Mouse (Mus musculus): ENCODE data around the gene Rbm12. TPM values are rescaled to one million over a fixed set of nuclear protein-coding genes. Genes with fewer than 3 reads are reported as not detected.

Gene Rbm12
- polyA plus RNA-seq, 1 experiment from 2014 or later: 37.6 TPM

- no peaks in the 10 kb centered on the region for H3K9me3 ChIP-seq (ENCODE audit: control insufficient read depth, low read length)
- no peaks in the 10 kb centered on the region for H3K27me3 ChIP-seq (replicated peaks; ENCODE audit: control insufficient read depth, insufficient read depth, low read length)
- no peaks in the 10 kb centered on the region for H3K36me3 ChIP-seq (ENCODE audit: control insufficient read depth, insufficient read depth)
- 88% methylated on average over 7 of the region's 7 CpGs for WGBS
- H3K4me3 ChIP-seq (replicated peaks; ENCODE audit: low read length): no peak overlapping the region
- ATAC-seq: no peak
- H3K9ac ChIP-seq (replicated peaks; ENCODE audit: low read depth, low read length): no peak overlapping the region
- no peak overlapping the region for H3K4me2 ChIP-seq (ENCODE audit: low read length)
- peaks cover 12% of the 10 kb centered on the region for H3K4me1 ChIP-seq (replicated peaks; ENCODE audit: control insufficient read depth, insufficient read depth, low read length)
- no peak overlapping the region for H3K27ac ChIP-seq (ENCODE audit: low read length)
Observed at GRCm38 (mm10) chr2:156087391-156088110, 24.2 kb downstream of the Rbm12 start.

GRCm38 (mm10) chr2:156084541-156084940 lies 27.2 kb downstream of the Rbm12 start:
- H3K27me3 ChIP-seq (replicated peaks; ENCODE audit: control insufficient read depth, insufficient read depth, low read length): no peaks in the 10 kb centered on the region
- H3K36me3 ChIP-seq (ENCODE audit: control insufficient read depth, insufficient read depth): no peaks in the 10 kb centered on the region
- no peak for ATAC-seq
- no peak overlapping the region for H3K27ac ChIP-seq (ENCODE audit: low read length)
- no peak overlapping the region for H3K9ac ChIP-seq (replicated peaks; ENCODE audit: low read depth, low read length)
- H3K4me3 ChIP-seq (replicated peaks; ENCODE audit: low read length): no peak overlapping the region
- no peaks in the 10 kb centered on the region for H3K9me3 ChIP-seq (ENCODE audit: control insufficient read depth, low read length)
- WGBS: 94% methylated on average over 3 of the region's 3 CpGs
- H3K4me2 ChIP-seq (ENCODE audit: low read length): no peak overlapping the region
- H3K4me1 ChIP-seq (replicated peaks; ENCODE audit: control insufficient read depth, insufficient read depth, low read length): no peaks in the 10 kb centered on the region

GRCm38 (mm10) chr2:156080391-156080790 lies 31.4 kb downstream of the Rbm12 start:
- H3K4me1 ChIP-seq (replicated peaks; ENCODE audit: control insufficient read depth, insufficient read depth, low read length): no peaks in the 10 kb centered on the region
- WGBS: 89% methylated on average over 7 of the region's 7 CpGs
- no peak overlapping the region for H3K4me3 ChIP-seq (replicated peaks; ENCODE audit: low read length)
- H3K36me3 ChIP-seq (ENCODE audit: control insufficient read depth, insufficient read depth): peaks cover 27% of the 10 kb centered on the region
- H3K9ac ChIP-seq (replicated peaks; ENCODE audit: low read depth, low read length): no peak overlapping the region
- ATAC-seq: no peak
- no peak overlapping the region for H3K4me2 ChIP-seq (ENCODE audit: low read length)
- H3K9me3 ChIP-seq (ENCODE audit: control insufficient read depth, low read length): no peaks in the 10 kb centered on the region
- H3K27me3 ChIP-seq (replicated peaks; ENCODE audit: control insufficient read depth, insufficient read depth, low read length): no peaks in the 10 kb centered on the region
- no peak overlapping the region for H3K27ac ChIP-seq (ENCODE audit: low read length)

GRCm38 (mm10) chr2:156079674-156080073 lies 32.1 kb downstream of the Rbm12 start:
- H3K9ac ChIP-seq (replicated peaks; ENCODE audit: low read depth, low read length): no peak overlapping the region
- H3K36me3 ChIP-seq (ENCODE audit: control insufficient read depth, insufficient read depth): peaks cover 32% of the 10 kb centered on the region
- no peak overlapping the region for H3K4me3 ChIP-seq (replicated peaks; ENCODE audit: low read length)
- no peak overlapping the region for H3K4me2 ChIP-seq (ENCODE audit: low read length)
- H3K4me1 ChIP-seq (replicated peaks; ENCODE audit: control insufficient read depth, insufficient read depth, low read length): no peaks in the 10 kb centered on the region
- H3K9me3 ChIP-seq (ENCODE audit: control insufficient read depth, low read length): no peaks in the 10 kb centered on the region
- ATAC-seq: no peak
- WGBS: 35% methylated on average over 4 of the region's 4 CpGs
- no peak overlapping the region for H3K27ac ChIP-seq (ENCODE audit: low read length)
- H3K27me3 ChIP-seq (replicated peaks; ENCODE audit: control insufficient read depth, insufficient read depth, low read length): no peaks in the 10 kb centered on the region

GRCm38 (mm10) chr2:156079183-156079560 lies 32.6 kb downstream of the Rbm12 start:
- WGBS: 91% methylated on average over 8 of the region's 8 CpGs
- Histone ChIP-seq H3K27me3 (replicated peaks; ENCODE audit: control insufficient read depth, insufficient read depth, low read length) (no peaks in the 10 kb centered on the region), H3K4me3 (replicated peaks; ENCODE audit: low read length) (no peak overlapping the region), H3K4me1 (replicated peaks; ENCODE audit: control insufficient read depth, insufficient read depth, low read length) (no peaks in the 10 kb centered on the region), H3K9me3 (ENCODE audit: control insufficient read depth, low read length) (no peaks in the 10 kb centered on the region), H3K4me2 (ENCODE audit: low read length) (no peak overlapping the region), H3K9ac (replicated peaks; ENCODE audit: low read depth, low read length) (no peak overlapping the region), H3K27ac (ENCODE audit: low read length) (no peak overlapping the region), H3K36me3 (ENCODE audit: control insufficient read depth, insufficient read depth) (peaks cover 36% of the 10 kb centered on the region)
- no peak for ATAC-seq

GRCm38 (mm10) chr2:156078421-156079182 lies 33.2 kb downstream of the Rbm12 start:
- peaks cover 41% of the 10 kb centered on the region for H3K36me3 ChIP-seq (ENCODE audit: control insufficient read depth, insufficient read depth)
- H3K4me1 ChIP-seq (replicated peaks; ENCODE audit: control insufficient read depth, insufficient read depth, low read length): no peaks in the 10 kb centered on the region
- H3K27me3 ChIP-seq (replicated peaks; ENCODE audit: control insufficient read depth, insufficient read depth, low read length): no peaks in the 10 kb centered on the region
- no peak overlapping the region for H3K4me2 ChIP-seq (ENCODE audit: low read length)
- ATAC-seq: no peak
- no peak overlapping the region for H3K4me3 ChIP-seq (replicated peaks; ENCODE audit: low read length)
- H3K27ac ChIP-seq (ENCODE audit: low read length): no peak overlapping the region
- no peaks in the 10 kb centered on the region for H3K9me3 ChIP-seq (ENCODE audit: control insufficient read depth, low read length)
- no peak overlapping the region for H3K9ac ChIP-seq (replicated peaks; ENCODE audit: low read depth, low read length)
- 93% methylated on average over 16 of the region's 16 CpGs for WGBS

- Histone ChIP-seq H3K27ac (ENCODE audit: low read length) (no peak overlapping the region), H3K9me3 (ENCODE audit: control insufficient read depth, low read length) (no peaks in the 10 kb centered on the region), H3K4me1 (replicated peaks; ENCODE audit: control insufficient read depth, insufficient read depth, low read length) (no peaks in the 10 kb centered on the region), H3K27me3 (replicated peaks; ENCODE audit: control insufficient read depth, insufficient read depth, low read length) (no peaks in the 10 kb centered on the region), H3K9ac (replicated peaks; ENCODE audit: low read depth, low read length) (no peak overlapping the region), H3K36me3 (ENCODE audit: control insufficient read depth, insufficient read depth) (peaks cover 51% of the 10 kb centered on the region), H3K4me2 (ENCODE audit: low read length) (no peak overlapping the region), H3K4me3 (replicated peaks; ENCODE audit: low read length) (no peak overlapping the region)
- no peak for ATAC-seq
- 91% methylated on average over 7 of the region's 7 CpGs for WGBS
Observed at GRCm38 (mm10) chr2:156077461-156077860, 34.3 kb downstream of the Rbm12 start.

GRCm38 (mm10) chr2:156073725-156074124 lies 38.1 kb downstream of the Rbm12 start:
- Histone ChIP-seq H3K4me2 (ENCODE audit: low read length) (no peak overlapping the region), H3K27me3 (replicated peaks; ENCODE audit: control insufficient read depth, insufficient read depth, low read length) (no peaks in the 10 kb centered on the region), H3K4me1 (replicated peaks; ENCODE audit: control insufficient read depth, insufficient read depth, low read length) (no peaks in the 10 kb centered on the region), H3K36me3 (ENCODE audit: control insufficient read depth, insufficient read depth) (peaks cover 59% of the 10 kb centered on the region), H3K9me3 (ENCODE audit: control insufficient read depth, low read length) (no peaks in the 10 kb centered on the region), H3K27ac (ENCODE audit: low read length) (no peak overlapping the region), H3K4me3 (replicated peaks; ENCODE audit: low read length) (no peak overlapping the region), H3K9ac (replicated peaks; ENCODE audit: low read depth, low read length) (no peak overlapping the region)
- whole genome bisulfite sequencing: 93% methylated on average over 15 of the region's 15 CpGs
- no peak for ATAC-seq

GRCm38 (mm10) chr2:156071236-156071635 lies 40.5 kb downstream of the Rbm12 start:
- H3K4me1 ChIP-seq (replicated peaks; ENCODE audit: control insufficient read depth, insufficient read depth, low read length): peaks cover 2% of the 10 kb centered on the region
- WGBS: 94% methylated on average over 10 of the region's 10 CpGs
- H3K9me3 ChIP-seq (ENCODE audit: control insufficient read depth, low read length): no peaks in the 10 kb centered on the region
- H3K27ac ChIP-seq (ENCODE audit: low read length): no peak overlapping the region
- H3K9ac ChIP-seq (replicated peaks; ENCODE audit: low read depth, low read length): no peak overlapping the region
- no peaks in the 10 kb centered on the region for H3K27me3 ChIP-seq (replicated peaks; ENCODE audit: control insufficient read depth, insufficient read depth, low read length)
- no peak overlapping the region for H3K4me2 ChIP-seq (ENCODE audit: low read length)
- ATAC-seq: no peak
- H3K4me3 ChIP-seq (replicated peaks; ENCODE audit: low read length): no peak overlapping the region
- peaks cover 41% of the 10 kb centered on the region for H3K36me3 ChIP-seq (ENCODE audit: control insufficient read depth, insufficient read depth)
